Comparison of ENCODE assay signal across 22 mouse cellular contexts in the genomic region with DNA sequence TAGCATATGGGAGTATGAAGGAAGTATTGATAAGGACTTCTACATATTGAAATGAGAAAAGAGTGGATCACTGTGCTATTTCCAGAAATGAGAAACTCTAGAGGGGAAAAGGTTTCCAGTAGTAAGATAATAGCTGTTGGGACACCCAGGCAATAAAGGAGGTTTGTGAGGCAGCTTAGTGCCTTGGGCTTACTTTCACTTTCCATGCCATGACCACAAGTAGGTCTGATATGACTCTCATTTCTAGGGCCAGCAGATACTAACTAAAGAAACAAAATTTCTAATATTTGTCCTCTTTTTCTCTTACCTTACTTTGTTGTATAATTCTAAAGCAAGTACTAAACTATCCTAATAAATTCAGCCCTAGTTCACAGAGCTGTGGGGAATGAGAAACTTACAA. TPM values are rescaled to one million over a fixed set of nuclear protein-coding genes. Genes with fewer than 3 reads are reported as not detected.
"Had no signal": no experiment of that assay in that cellular context is flagged by ENCODE, and none has a peak within 500 bp of the region (broad histone marks: within the 10 kb centered on the region; RNA-seq: fewer than 3 reads in every experiment).

No protein-coding gene starts in this region.

- H3K4me1 ChIP-seq: kidney, embryonic 15.5 days; limb, embryonic 12.5 days; limb, embryonic 15.5 days; lung, embryonic 15.5 days; midbrain, embryonic 12.5 days; midbrain, embryonic 15.5 days had no signal

- ATAC-seq: midbrain, embryonic 15.5 days had no signal

- H3K27ac ChIP-seq: kidney, embryonic 15.5 days; limb, embryonic 12.5 days; limb, embryonic 15.5 days; liver, embryonic 14.5 days; lung, embryonic 15.5 days; midbrain, embryonic 12.5 days; midbrain, embryonic 15.5 days had no signal

- H3K4me2 ChIP-seq: kidney, embryonic 15.5 days; limb, embryonic 12.5 days; limb, embryonic 15.5 days; liver, embryonic 11.5 days; lung, embryonic 15.5 days; midbrain, embryonic 12.5 days; midbrain, embryonic 15.5 days had no signal

- DNase-seq: kidney, adult 11 months; kidney, adult 8-10 months; kidney, postnatal 10 days; kidney, postnatal 36 days; left cerebral cortex, postnatal 4 days; lung, adult 18-20 months; lung, postnatal 10 days; lung, postnatal 4 days; thymus, adult 18-20 months; thymus, postnatal 4 days had no signal

- H3K27me3 ChIP-seq: kidney, embryonic 15.5 days; limb, embryonic 12.5 days; limb, embryonic 15.5 days; lung, embryonic 15.5 days; midbrain, embryonic 12.5 days; midbrain, embryonic 15.5 days had no signal

- H3K4me3 ChIP-seq: kidney, embryonic 15.5 days; limb, embryonic 12.5 days; limb, embryonic 15.5 days; lung, embryonic 15.5 days; midbrain, embryonic 12.5 days; midbrain, embryonic 15.5 days had no signal

- H3K9me3 ChIP-seq: kidney, embryonic 15.5 days; limb, embryonic 12.5 days; limb, embryonic 15.5 days; lung, embryonic 15.5 days; midbrain, embryonic 12.5 days; midbrain, embryonic 15.5 days had no signal

- H3K36me3 ChIP-seq: kidney, embryonic 15.5 days; limb, embryonic 12.5 days; limb, embryonic 15.5 days; lung, embryonic 15.5 days; midbrain, embryonic 12.5 days; midbrain, embryonic 15.5 days had no signal

- H3K9ac ChIP-seq: kidney, embryonic 15.5 days; limb, embryonic 12.5 days; limb, embryonic 15.5 days; liver, embryonic 14.5 days; lung, embryonic 15.5 days; midbrain, embryonic 12.5 days; midbrain, embryonic 15.5 days had no signal

RNA-seq across cellular contexts. Expression of a gene that starts 19.8 kb away (rescaled TPM):
- total RNA-seq: megakaryocyte, adult 5-6 weeks had no signal
- polyA plus RNA-seq: liver, embryonic 14.5 days; small intestine, adult 2 months; spleen, adult 2 months; testis, adult 2 months had no signal
